Mouse (Mus musculus) c-Kit-negative CD71-positive TER-119-positive erythroid progenitor cells, embryonic 14.5 days (primary cell): Measurements from ENCODE around the gene Hmcn2.

Source experiments
- DNase-seq: peaks from one replicate; pipeline ENCODE4 v3.0.0-alpha.2; 2013; ENCODE audit warnings: low read depth, low spot score

Gene Hmcn2

DNA sequence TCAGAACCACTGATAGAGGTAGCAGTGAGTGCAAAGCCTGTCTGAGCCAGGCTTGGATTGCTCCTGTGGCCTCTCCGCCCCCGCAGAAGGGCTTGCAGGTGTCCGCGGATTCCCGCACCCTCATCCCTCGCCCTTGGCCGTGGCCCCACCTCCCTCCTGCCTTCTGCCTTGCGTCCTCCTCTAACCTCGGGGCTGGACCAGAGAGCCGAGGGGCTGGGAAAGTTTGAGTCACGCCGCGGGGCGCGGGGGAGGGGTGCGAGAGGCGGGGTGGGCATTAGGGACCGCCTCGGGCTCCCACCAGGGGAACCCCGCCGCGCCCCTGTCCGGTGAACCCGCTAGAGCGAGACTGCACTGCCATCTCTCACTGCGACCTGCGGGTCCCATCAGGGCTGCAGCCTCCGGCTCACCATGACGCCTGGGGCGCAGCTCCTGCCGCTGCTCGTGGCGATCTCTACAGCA, at the start of gene Hmcn2:
Gene Hmcn2, plus strand, starts transcription at position 409 of the 459 bp plus-strand sequence.
- no peak for DNase-seq

GRCm38 (mm10) chr2:31267447-31267846, 46.8 kb upstream of the Hmcn2 start:
- no peak for DNase-seq

DNA sequence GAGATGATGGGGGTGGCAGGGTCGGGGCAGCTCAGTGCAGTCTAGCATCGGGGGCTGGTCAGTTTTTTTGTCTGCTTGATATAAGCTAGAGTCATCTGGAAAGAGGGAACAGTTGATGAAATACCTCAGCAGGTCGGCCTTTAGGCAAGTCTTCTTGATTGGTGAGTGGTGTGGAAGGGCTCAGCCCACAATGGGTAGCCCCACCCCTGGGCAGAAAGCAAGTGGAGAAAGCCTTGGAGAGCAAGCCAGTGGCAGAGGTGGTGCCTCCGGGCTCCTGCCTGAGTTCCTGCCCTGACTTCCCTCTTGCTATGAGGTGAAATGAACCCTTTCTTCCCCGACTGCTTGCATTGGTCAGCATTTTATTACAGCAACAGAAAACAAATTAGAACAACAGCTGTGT, 45.6 kb upstream of the Hmcn2 start:
- no peak for DNase-seq

DNA sequence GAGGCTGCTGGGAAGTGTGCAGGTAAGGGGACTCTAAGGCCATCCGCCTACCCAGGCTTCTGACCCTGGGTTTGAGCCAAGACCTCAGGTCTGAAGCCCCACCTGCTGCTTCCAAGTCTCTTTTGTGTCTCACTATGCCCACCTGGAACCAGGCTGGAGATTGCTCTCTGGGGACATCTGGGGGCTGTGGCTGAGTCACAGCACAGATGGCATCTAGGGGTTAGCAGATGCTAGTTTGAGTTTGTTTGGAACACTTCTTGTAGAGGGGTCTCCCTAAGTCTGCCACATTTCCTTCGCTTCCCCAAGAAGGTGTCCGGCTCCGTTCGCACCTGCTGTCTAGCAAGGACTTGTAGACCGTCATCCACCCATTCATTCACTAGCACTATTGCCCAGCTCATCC, 45.0 kb upstream of the Hmcn2 start:
- no peak for DNase-seq

GRCm38 (mm10) chr2:31269847-31270246, 44.4 kb upstream of the Hmcn2 start:
- no peak for DNase-seq

GRCm38 (mm10) chr2:31270470-31270869, 43.7 kb upstream of the Hmcn2 start:
- no peak for DNase-seq

GRCm38 (mm10) chr2:31271071-31271470, 43.1 kb upstream of the Hmcn2 start:
- DNase-seq: no peak

- DNase-seq: no peak
Measured at GRCm38 (mm10) chr2:31274993-31275392, 39.2 kb upstream of the Hmcn2 start.

- no peak for DNase-seq
Measured at GRCm38 (mm10) chr2:31277810-31278209, 36.4 kb upstream of the Hmcn2 start.

DNA sequence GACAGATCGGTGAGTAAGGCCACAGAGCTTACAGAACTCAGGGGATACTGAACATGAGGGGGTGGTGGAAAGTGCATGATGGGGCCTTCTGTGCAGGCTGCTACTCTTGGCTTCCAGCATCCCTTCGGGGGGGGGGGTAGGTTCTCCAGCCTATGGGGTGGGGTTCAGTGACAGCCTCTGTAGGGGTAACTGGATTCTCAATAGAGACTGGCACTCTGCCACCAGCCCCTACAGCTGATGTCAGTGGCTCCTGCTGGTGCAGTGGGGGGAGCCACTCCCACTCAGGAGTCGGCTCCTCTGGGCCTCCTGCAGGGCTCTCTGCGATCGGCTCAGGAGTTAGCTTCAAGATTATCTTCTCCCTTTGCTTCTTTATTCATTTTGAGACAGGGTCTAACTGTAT, 35.7 kb upstream of the Hmcn2 start:
- no peak for DNase-seq

DNA sequence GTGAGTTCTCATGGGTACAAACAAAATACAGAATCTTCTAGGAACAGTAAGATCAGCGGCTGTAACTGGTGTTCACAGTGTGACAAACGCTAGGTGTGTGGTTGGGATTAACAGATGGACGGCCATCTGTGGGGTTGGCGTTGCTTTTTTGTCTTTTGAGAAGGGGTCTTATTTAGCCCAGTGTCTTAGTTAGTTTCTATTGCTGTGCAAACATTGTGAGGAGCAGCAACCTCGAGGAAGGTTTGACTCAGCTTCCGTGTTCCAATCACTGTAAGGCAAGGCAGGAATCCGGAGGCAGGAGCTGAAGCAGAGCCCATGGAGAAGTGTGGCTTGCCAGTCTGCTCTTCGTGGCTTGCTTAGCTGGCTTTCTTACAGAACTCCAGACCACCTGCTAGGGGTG, 33.1 kb upstream of the Hmcn2 start:
- DNase-seq: no peak

- no peak for DNase-seq
Measured at GRCm38 (mm10) chr2:31282266-31282665, 31.9 kb upstream of the Hmcn2 start.

DNA sequence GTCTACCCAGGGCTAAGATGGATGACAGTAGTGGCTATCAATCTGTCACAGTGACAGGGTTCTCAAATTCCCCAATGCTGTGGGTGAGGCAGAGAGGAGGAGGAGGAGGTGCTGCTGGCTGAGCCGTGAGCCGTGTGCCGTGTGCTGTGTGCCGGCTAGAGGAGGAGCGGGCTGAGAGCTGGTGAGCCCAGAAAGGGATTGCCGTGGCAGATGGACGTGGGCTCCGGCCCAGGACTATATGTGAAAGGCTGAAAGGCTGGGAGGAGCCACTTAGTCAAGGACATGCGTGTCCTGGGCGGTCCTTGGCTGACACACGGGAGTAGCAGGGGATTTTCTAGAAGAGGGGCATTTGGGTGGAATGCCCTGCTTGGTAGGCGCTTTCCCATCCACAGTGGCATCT, 31.3 kb upstream of the Hmcn2 start:
- no peak for DNase-seq

DNA sequence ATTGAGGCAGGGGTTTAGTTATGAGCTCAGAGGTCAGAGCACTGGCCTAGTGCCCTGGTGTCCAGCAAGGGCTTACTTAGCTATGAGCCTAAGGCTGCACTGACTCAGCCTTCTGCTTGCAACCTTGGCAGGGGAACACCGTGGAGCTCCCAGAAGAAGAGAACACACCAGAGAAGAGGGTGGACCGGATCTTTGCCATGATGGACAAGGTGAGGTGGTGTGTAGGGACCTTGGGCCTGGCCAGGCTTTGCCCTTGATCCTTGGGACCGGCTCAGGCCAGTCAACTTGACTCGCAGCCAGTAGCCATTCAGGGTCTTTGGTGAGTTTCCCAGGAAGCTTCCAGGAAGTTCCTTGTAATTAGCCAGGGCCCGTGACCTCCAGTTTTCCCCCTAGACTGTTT, 29.7 kb upstream of the Hmcn2 start:
- DNase-seq: no peak

- DNase-seq: peak; percentile 37
Measured at GRCm38 (mm10) chr2:31291421-31291820, 22.8 kb upstream of the Hmcn2 start.

- peak; percentile 15 for DNase-seq
Measured at GRCm38 (mm10) chr2:31294985-31295384, 19.2 kb upstream of the Hmcn2 start.

DNA sequence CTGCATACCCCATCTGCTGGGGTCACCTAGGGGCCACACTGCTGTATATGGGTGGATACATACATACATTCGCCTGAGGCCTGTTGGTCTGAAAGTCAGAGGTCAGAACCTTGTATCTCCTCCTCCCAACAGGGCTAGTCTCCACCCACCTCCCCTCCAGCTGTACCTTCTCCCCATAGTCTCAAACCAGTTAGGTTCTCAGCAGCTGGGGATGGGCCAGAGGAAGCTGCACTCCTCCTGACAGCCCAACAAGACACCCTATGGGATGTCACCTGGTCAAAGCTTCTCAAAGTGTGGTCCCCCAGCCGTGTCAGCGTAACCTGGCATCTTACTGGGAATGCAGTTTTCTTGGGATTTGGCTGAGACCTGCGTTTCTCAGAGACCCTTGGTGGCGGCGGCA, 17.8 kb upstream of the Hmcn2 start:
- no peak for DNase-seq

DNA sequence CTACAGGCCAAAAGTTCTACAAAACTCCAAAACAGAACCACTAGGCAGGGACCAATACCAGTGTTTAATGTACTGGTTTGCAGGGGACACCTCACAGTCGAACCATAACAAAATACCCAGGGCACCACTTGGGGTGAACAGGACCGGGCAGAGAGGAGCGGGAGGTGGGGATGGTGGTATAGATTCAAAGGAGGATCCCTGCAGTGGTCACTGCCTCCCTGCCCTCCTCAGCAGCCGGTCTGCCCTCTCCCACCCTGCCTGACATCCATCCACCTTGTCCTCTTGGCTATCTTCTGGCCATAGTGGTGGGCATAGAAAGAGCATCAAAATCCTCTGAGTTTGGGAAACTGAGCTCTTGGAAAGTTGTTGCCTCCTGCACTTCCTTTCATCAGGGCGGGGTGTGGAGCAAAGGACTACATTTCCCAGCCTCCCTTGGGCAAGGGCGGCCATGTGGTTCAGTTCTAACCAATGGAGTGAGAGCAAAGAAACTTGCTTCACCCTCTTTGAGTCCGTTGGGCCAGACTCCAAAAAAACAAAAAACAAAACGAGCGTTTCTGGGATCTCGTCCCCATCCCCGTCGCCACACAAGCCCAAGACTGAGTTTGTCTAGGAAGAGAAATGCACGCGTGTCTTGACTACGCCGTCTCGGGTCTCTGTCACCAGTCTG, 16.5 kb upstream of the Hmcn2 start:
- DNase-seq: no peak

- DNase-seq: no peak
Measured at GRCm38 (mm10) chr2:31298814-31299213, 15.4 kb upstream of the Hmcn2 start.

- DNase-seq: peak; percentile 22
Measured at GRCm38 (mm10) chr2:31299266-31299665, 14.9 kb upstream of the Hmcn2 start.

DNA sequence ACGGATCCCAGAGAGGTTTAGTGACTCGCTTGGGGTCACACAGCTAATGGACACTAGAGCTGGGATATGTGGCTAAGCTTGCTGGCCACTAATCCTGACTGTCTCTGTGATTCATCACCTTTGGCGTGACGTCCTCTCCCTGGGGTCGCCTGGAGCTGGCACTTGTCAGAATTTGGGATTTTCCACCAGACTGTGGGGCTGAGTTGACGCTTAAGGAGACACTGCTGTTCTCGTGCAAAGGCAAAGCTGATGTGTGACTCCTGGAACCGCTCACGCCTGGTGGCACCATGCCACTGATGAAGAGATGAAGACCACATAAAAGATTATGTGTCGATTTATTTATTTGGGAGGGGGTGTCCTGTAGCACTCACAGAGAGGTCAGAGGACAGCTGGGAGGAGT, 14.2 kb upstream of the Hmcn2 start:
- no peak for DNase-seq

DNA sequence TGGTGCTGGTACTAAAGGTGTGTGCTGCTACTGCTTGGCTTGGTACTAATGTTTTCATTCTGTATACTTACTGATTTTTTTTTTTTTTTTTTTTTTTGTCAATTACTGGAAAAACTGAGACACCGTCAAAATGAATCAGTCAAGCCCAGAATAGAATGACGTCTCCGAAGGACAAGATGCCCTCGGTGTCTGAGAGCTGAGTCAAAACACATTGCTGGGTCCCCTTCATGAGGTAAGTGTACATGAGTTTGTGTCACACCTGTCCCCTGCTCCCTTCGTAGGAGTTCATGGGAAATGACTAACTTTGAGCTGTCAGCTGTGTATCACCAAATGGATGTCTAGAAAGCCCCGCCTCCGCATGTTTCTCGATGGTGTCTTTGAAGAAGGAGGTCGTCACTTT, 11.0 kb upstream of the Hmcn2 start:
- DNase-seq: no peak

DNA sequence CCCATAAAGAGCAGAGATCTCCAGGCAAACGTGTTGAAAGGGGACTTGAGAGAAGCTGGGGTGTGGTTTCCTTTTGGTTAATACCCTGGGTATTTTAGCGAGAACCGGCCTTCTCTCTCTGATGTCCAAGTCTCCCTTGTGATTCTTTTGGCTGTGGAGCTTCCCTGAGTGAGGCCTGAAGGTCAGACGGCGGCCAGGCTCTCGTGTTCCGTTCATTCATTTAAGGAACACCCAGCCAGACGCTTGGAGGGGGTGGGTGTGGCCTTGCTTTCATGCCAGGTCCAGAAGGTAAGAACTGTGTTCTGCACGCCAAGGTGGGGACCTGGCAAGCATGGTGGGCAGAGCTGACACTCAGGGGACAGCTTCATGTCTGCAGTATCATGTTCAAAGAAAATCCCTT, 10.0 kb upstream of the Hmcn2 start:
- no peak for DNase-seq
